Mouse (Mus musculus): ENCODE measurements at regions not wholly inside any gene's neighbourhood (a gene's known extent, or its start where the extent isn't known, plus 50 kb on each side); places are given as distances from the start of the nearest gene placed in this dataset.

DNA sequence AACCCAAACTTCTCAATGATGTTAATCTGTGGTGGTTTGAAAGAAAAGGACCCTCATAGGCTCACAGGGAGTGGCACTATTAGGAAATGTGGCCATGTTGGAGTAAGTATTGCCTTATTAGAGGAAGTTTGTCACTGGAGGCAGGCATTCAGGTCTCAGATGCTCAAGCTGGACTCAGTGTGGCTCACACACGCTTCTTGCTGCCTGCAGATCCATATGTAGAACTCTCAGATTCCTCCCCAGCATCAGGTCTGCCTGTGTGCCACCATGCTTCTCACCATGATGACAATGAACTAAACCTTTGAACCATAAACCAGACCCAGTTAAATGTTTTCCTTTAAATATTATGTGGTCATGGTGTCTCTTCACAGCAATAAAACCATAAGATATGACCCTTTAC is 104.7 kb upstream of the Tbl1xr1 start:
- TF ChIP-seq ZNF384 (IDR thresholded peaks at IDR 0.05; ENCODE audit: low read depth, low read length) (no peak), HCFC1 (IDR thresholded peaks at IDR 0.05; ENCODE audit: borderline replicate concordance, insufficient read depth, low read length) (no peak), CHD2 (IDR thresholded peaks at IDR 0.05; ENCODE audit: low read depth, low read length) (no peak), ZC3H11A (IDR thresholded peaks at IDR 0.05; ENCODE audit: borderline replicate concordance, low read depth, low read length) (no peak)

Data from ES-E14 (cell line).